Mouse (Mus musculus) kidney, adult 2 months (tissue): ENCODE measurements around the gene Depdc5.

Experiments
- CTCF ChIP-seq: fragments of 200-500 bp; conservative IDR thresholded peaks from 2 replicates; pipeline ENCODE4 v1.5.1; 2011; ENCODE audit warnings: low read depth, mild to moderate bottlenecking, control low read depth, low read length, moderate library complexity, mixed read lengths; ENCODE audit not compliant: insufficient read depth, insufficient read length
- POLR2A ChIP-seq: fragments of 200-500 bp; IDR thresholded peaks from one replicate; pipeline ENCODE4 v1.6.1; 2011; ENCODE audit warnings: low read depth, low read length, control low read depth

DNA sequence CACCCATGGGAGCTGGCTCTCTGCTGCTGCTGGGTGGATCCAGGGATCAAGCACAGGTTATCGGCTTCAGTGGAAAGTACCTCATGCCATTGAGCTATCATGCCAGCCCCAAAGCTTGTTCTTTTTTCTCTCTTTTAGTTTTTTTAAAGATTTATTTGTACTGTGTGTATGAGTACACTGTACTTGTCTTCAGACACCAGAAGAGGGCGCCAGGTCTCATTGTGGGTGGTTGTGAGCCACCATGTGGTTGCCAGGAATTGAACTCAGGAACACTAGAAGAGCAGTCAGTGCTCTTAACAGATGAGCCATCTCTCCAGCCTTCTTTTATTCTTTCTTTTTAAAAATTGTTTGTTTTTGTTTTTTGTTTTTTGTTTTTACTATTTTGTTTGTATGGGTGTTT, 71.2 kb downstream of the Depdc5 start:
- TF ChIP-seq POLR2A (no peak), CTCF (peak; percentile 45)
